Mouse (Mus musculus) adrenal gland, adult 18-20 months (tissue): ENCODE measurements around the gene Cygb. TPM values are rescaled to one million over a fixed set of nuclear protein-coding genes. Genes with fewer than 3 reads are reported as not detected.

Experiments used
- DNase-seq, 2 experiments: peaks; one replicate each; pipeline ENCODE4 v3.0.0; 2021 to 2022; ENCODE audit warnings: low spot score in 2 of 2
- total RNA-seq, 2 experiments: library from RNA; stranded (reverse); gene quantifications; 1 replicate in 1 of 2; 2 replicates in 1 of 2; pipeline ENCODE4 v1.2.3; 2021

The Cygb gene
- total RNA-seq, 2 experiments from 2014 or later, result 26.0 to 42.7 TPM

DNA sequence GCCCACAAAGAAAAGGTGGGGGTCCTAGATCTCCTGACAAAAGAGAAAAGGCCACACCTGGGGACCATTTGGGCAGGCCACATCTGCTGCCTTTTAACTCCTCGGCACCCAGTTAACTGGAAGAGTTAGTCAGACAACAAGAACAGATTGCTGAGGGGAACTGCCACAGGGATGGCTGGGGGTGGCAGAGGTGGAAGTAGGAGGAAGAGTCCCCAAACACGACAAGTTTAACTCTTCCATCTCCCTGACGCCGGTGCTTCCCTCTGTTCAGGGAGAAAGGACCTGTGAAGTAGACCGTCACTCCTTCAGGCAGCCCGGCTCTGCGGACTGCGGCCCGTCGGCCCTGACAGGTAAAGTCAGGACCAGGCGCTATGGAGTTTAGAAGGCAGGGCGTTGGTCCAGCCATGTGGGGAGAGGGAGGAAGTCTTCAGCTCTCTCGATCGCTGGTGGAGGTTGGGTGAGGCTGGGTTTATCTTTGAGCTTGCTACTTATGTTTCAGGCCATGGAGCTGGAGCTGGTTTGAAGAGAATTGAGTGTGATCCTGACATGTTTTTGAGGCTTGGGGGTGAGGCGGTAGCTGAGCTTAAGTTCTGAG, 5.0 kb upstream of the Cygb start:
- DNase-seq, result peak in 1 of 2 experiments; percentile 22

GRCm38 (mm10) chr11:116658238-116658637, 4.1 kb upstream of the Cygb start:
- DNase-seq, result peak in 1 of 2 experiments; percentile 32

DNA sequence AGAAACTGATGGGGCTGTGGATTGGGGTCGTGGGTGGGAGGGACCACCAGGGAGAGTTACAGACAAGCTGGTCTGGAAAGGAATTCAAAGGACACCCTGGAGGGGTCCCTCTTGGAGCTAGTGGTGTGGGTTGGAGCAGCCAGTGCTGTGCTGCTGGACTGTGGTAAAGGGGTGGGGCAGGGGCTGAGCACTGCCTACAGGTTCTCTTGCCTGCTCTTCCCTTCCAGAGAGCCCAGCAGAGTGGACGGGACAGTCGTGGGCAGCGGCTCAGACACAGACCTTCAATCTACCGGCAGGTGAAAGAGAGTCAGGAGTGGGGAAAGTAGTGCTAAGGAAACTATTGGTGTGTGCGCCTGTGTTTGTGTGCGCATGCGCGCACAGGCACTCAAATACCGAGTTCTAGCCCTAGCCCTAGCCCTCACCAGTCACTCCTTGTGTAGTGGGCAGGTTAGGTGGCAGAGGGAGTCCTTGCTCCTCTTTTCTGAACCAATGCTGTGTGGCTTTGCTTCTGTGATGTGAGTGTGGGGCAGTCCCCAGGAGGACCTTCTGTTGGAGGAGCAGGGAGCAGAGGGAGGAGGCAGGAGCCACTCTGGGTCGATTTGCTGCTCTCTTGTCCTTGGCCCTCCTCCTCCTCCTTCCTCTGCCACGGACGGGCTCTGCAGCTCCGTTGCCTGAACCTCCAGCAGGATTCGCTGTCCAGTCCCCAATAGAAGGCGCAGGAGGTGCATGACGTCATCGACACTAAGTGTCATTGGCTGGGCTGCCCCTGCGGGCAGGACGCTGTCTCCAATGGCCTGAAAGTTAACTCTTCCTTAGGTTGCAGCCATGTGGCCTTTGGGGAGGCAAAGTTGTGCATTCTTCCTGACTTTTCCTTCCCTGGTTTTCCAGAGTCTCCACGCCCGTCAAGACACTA, 3.5 kb upstream of the Cygb start:
- peak; percentile 72 to 79 for DNase-seq

- DNase-seq, result no peak
Observed at GRCm38 (mm10) chr11:116656348-116657191, 2.5 kb upstream of the Cygb start.

GRCm38 (mm10) chr11:116653709-116654221, 348 bp downstream of the Cygb start:
- peak in 1 of 2 experiments; percentile 46 for DNase-seq

DNA sequence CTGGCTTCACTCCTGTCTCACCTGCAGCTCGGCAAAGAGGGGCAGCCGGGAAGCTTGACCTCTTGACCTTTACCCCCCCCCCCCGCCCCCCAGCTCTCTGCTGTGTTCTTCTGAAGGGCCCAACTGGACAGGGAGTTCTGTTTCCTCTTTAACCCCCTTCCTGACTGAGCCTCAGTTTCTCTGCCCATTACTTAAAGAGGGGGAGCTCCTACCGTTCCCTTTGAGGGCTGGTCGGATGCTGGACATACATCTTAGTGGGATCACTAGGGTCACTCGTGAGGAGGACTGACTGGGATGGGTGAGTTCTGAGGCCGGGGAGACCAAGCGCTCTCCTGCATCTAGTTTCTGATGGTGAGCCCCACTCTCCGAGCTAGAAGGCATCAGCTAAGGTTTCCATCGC, 879 bp downstream of the Cygb start, which contains the start of gene Prcd:
TSS of gene Prcd (plus strand) at position 301 of the 400 bp plus-strand sequence.
- DNase-seq, result no peak

DNA sequence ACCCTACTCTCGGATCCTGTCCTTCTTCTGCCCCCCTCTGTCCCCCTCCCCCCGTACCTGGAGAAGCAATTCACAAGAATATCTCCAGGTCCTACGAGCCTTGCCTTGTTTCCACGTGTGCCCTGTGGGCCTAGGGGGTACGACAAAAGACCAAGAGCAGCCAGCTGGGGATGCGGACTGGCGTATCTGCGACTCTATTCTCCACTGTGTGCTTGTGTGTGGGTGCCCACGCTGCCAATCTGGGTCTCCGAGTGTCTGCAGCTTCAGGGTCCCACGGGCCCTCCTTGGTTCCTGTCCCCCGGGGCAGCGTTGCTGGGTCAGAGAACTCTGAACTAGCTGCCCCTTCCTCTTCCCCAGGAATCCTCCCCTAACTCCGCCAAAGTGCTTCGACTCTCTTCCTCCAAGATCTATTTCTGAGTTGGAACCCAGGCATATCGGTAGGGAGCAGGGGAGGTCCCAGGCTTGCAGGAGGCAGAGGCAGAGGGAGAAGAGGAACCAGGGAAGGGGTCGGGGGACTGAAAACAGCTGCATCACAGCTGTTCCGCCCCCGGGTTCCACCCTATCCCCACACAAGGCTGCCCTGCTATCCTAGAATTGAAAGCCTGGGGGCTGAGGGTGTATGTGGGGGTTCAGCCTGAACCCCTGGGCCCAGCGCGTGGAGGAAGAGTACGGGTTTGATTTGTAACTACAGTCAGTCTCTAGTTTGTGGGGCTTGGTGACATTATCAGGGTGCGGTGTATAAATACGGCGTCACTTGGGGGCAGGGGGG, 1.6 kb downstream of the Cygb start:
- no peak for DNase-seq

DNA sequence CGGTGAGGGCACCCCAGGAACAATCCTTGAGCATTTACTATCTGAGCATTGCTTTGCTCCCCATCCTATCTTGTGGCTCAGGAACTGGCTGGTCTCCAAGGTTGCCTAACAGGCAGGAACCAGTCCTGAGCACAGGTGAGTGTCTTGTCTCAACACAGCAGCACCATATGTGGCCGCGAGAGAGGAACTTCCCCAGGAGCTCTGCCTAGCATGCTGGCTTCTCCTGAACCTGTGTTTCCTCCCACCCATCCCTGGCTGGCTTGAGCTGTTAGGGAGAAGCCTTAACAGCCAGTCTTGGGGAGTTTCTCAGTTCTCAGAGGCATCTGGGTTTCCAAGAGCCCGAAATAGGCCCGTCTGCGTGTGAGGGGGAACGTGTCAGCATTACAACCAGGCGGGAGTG, 2.8 kb downstream of the Cygb start:
- DNase-seq, result no peak

DNA sequence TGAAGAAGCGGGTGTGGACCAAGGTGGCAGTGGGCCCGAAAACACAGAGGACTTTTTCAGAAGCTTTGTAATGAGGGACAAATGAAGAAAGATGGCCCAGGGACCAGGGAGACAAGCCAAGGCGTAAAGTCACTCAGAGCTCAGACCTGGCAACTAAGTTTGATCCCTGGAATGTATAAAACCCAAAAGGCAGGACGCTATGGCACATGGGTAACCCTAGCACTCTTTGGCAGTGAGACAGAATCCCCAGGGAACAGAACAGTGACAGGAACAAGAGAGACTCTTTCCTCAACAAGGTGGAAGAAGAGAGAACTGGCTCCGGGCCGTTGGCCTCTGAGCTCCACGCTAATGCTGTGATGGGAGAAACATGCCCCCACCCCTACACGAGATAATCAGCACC, 3.3 kb downstream of the Cygb start:
- DNase-seq, result no peak

- no peak for DNase-seq
Observed at GRCm38 (mm10) chr11:116649711-116650337, 4.3 kb downstream of the Cygb start.

DNA sequence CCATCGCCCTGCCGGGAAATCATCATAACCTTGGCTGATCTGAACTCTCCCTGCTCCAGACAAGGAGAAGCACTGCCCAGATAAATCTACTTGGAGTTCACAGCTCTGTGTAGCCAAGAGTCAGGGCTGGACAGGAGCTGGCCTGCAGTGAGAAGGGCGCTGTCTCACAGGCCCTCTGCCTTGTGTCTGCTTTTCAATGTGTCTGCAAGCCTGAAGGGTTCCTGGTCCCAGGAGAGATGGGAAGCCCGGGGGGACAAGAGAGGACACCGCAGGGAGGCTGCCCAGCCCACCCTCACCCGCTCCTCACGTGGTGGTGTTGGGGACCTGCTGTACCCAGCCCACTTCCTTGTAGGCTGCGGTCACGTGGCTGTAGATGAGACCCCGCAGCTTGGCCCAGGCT, 5.1 kb downstream of the Cygb start:
- DNase-seq, result no peak

DNA sequence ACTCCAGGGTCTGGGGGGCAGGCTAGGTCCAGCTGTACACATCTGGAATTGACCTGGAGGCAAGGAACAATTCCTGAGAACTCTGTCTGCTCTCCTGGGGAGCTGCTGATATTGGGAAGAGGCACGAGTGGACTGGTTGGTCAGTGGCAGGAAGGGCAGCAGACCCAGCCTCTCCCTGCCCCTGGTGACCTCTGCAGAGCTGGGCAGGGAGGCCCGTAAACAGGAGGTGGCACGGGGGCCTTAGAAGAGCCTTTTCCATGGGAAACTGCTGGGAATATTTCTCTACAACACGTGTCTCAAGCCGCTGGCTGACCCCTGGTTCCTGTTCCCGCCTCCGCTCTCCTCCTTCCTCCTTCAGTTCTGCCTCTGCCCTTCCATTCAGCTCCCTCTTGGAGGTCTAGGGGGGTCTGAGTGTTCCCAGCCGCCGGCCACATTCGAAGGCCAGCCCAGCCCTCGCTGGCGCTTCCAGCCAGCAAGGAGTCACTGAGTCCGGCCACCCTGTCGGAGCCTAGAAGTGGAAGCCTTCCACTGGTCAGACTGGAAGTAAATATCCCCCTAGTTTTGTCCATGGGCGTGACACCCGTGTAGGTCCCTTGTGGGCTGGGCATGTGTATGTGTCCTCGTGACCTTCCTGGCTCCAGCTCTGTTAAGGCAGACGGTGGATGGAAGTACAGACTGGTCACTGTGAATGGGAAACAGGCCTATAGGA, 5.7 kb downstream of the Cygb start:
- no peak for DNase-seq

DNA sequence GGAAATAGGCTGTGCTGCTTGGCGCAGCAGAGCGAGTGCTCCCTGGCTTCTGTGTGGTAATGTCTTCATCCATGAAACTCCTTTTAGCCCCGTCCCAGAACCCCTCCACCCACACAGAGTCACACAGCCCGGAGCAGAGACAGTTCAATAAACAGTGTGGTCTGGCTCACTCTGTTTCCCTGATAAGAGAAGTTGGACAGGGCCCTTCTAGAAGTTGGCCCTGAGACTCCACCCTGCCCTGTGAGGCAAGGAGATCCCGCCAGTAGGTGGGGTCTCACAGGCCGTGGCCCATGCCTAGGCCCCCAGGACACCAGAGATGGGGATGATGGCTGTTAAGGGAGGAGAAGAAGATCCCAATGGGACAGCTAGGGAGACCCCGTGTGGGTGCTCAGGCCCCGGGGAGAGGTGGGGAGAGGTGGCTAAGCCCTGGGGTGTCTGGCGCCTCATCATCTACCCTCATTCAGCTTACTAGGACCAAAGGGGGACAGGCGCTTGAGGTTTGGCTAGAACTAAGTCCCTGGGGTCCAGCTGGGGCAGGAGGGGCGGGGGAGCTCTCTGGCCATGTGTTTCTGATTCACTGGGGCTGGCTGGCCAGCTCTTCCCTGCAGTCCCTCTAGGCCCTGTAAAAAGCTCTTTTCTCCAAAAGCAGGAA, 6.6 kb downstream of the Cygb start:
- DNase-seq, result no peak

DNA sequence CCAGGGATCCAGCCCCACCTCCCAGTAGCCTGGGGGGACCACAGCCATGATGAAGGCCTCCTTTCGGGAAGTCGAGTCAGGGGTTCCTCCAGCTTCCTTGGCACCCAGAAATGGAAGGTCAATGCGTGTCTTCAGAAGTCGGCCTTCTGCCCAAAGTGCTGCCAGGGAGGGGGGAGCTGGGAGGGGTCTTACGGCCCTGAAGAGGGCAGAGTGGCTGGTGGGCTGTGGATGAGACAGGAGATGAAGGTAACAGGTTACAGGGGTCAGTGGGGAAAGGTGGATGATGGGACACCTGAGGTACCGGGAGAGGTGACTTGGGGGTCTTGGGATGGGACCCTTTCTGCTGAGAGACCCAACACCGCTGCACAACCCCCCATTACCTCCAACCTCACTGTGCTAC, 7.3 kb downstream of the Cygb start:
- DNase-seq, result no peak

- no peak for DNase-seq
Observed at GRCm38 (mm10) chr11:116646136-116646535, 8.0 kb downstream of the Cygb start.

DNA sequence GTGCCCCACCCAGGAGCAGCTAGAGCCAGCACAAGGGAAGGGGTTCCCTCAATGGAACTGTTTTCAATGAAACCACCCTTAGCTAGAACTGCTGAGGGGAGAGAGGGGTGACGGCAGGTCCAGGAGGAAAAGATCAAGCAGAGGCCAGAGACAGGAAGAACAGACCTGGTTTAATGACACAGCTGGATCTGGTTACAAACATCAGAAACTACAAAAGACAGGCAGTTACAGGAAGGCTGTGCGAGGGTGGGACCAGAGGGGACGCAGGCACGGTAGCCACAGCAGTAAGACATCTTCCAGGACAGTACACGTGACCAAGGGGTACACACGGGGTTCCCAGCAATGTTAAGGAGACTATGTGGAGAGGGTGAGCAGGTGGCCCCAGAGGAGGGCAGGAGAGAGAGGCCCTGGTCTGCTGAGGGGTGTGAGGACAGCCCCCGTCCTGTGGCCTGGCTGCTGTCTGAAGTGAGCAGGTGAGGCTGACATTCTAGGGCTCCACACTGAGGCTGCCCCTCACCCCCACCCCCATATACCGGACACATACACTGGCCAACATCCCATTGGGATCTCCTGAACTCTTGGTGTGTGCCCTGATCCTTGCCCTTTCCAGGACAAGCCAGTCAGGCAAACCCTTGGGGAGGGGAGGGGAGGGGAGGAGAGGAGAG, 8.5 kb downstream of the Cygb start:
- no peak for DNase-seq

GRCm38 (mm10) chr11:116644225-116645112, 9.6 kb downstream of the Cygb start:
- no peak for DNase-seq
